Comparison of ENCODE assay signal across 16 mouse cellular contexts in the genomic region with DNA sequence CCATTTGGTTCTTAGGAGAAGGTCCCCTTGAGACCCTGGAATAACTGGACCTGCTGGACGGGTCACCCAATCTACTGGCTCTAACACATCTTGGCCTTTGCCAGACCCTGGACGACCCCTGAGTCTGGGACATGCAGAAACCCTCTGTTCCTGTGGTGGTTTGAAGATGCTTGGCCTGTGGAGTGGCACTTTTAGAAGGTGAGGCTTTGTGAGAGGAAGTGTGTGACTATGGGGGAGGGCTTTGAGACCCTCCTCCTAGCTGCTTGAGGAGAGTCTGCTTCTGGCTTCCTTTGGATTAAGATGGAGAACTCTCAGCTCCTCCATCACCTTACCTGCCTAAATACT.
"Had no signal": no experiment of that assay in that cellular context is flagged by ENCODE, and none has a peak within 500 bp of the region (broad histone marks: within the 10 kb centered on the region; RNA-seq: fewer than 3 reads in every experiment).

No protein-coding gene starts in this region.

- H3K27me3 ChIP-seq: liver, embryonic 15.5 days; lung, embryonic 15.5 days; megakaryocyte, embryonic 14.5 days; midbrain, embryonic 13.5 days; midbrain, embryonic 15.5 days; neural tube, embryonic 12.5 days had no signal

- H3K36me3 ChIP-seq: liver, embryonic 15.5 days; lung, embryonic 15.5 days; midbrain, embryonic 13.5 days; midbrain, embryonic 15.5 days; neural tube, embryonic 12.5 days had no signal

- DNase-seq: liver, postnatal 0 days; lung, adult 2 months; lung, postnatal 14 days; lung, postnatal 36 days; right cerebral cortex, postnatal 14 days; thymus, adult 18-20 months; thymus, postnatal 14 days; thymus, postnatal 36 days had no signal

- H3K4me2 ChIP-seq: liver, embryonic 15.5 days; lung, embryonic 15.5 days; midbrain, embryonic 13.5 days; midbrain, embryonic 15.5 days; neural tube, embryonic 12.5 days had no signal

- ATAC-seq: liver, postnatal 0 days; lung, postnatal 0 days; midbrain, embryonic 13.5 days; midbrain, embryonic 15.5 days had no signal

- H3K27ac ChIP-seq: liver, embryonic 15.5 days; lung, embryonic 15.5 days; macrophage; midbrain, embryonic 13.5 days; midbrain, embryonic 15.5 days; neural tube, embryonic 12.5 days had no signal

- H3K4me1 ChIP-seq: liver, embryonic 15.5 days; megakaryocyte, embryonic 14.5 days; midbrain, embryonic 15.5 days; neural tube, embryonic 12.5 days had no signal

- H3K9ac ChIP-seq: liver, embryonic 15.5 days; liver, postnatal 0 days; lung, embryonic 15.5 days; midbrain, embryonic 13.5 days; midbrain, embryonic 15.5 days; neural tube, embryonic 12.5 days had no signal

- H3K9me3 ChIP-seq: liver, embryonic 15.5 days; lung, embryonic 15.5 days; midbrain, embryonic 13.5 days; midbrain, embryonic 15.5 days; neural tube, embryonic 12.5 days had no signal

- H3K4me3 ChIP-seq: liver, embryonic 15.5 days; lung, embryonic 15.5 days; megakaryocyte, embryonic 14.5 days; midbrain, embryonic 13.5 days; midbrain, embryonic 15.5 days; neural tube, embryonic 12.5 days had no signal
